Mouse (Mus musculus): ENCODE measurements at regions not wholly inside any gene's neighbourhood (a gene's known extent, or its start where the extent isn't known, plus 50 kb on each side); places are given as distances from the start of the nearest gene placed in this dataset.

GRCm38 (mm10) chr10:98841860-98842259, 72.3 kb upstream of the Atp2b1 start:
- H3K27ac ChIP-seq (replicated peaks), result no peak overlapping the region
- ATAC-seq (ENCODE audit: low FRiP score, low TSS enrichment) (no peak), DNase-seq (ENCODE audit: low spot score) (no peak)
- no peaks in the 10 kb centered on the region for H3K4me1 ChIP-seq (replicated peaks; ENCODE audit: control insufficient read depth, insufficient read depth)
- H3K9ac ChIP-seq (ENCODE audit: low read length), result no peak overlapping the region
- H3K27me3 ChIP-seq (ENCODE audit: control insufficient read depth, insufficient read depth, low read length), result no peaks in the 10 kb centered on the region
- no peak overlapping the region for H3K4me3 ChIP-seq (ENCODE audit: low read depth, low read length)
- no peak overlapping the region for H3K4me2 ChIP-seq (replicated peaks; ENCODE audit: low read depth)
- no peaks in the 10 kb centered on the region for H3K36me3 ChIP-seq (ENCODE audit: control insufficient read depth, insufficient read depth, low read length)
- TF ChIP-seq EP300 (optimal IDR thresholded peaks at IDR 0.05) (no peak), CTCF (IDR thresholded peaks at IDR 0.05; ENCODE audit: low read depth) (no peak)
- 82% methylated on average over 3 of the region's 3 CpGs for WGBS
- no peaks in the 10 kb centered on the region for H3K9me3 ChIP-seq (ENCODE audit: control insufficient read depth, low read length)

GRCm38 (mm10) chr10:98842721-98843120, 71.5 kb upstream of the Atp2b1 start:
- Histone ChIP-seq H3K9me3 (ENCODE audit: control insufficient read depth, low read length) (no peaks in the 10 kb centered on the region), H3K27me3 (ENCODE audit: control insufficient read depth, insufficient read depth, low read length) (no peaks in the 10 kb centered on the region), H3K4me3 (ENCODE audit: low read depth, low read length) (no peak overlapping the region), H3K36me3 (ENCODE audit: control insufficient read depth, insufficient read depth, low read length) (no peaks in the 10 kb centered on the region), H3K27ac (replicated peaks) (no peak overlapping the region), H3K4me1 (replicated peaks; ENCODE audit: control insufficient read depth, insufficient read depth) (no peaks in the 10 kb centered on the region), H3K9ac (ENCODE audit: low read length) (no peak overlapping the region), H3K4me2 (replicated peaks; ENCODE audit: low read depth) (no peak overlapping the region)
- DNase-seq (ENCODE audit: low spot score) (no peak), ATAC-seq (ENCODE audit: low FRiP score, low TSS enrichment) (no peak)
- WGBS, result 90% methylated on average over 1 of the region's 1 CpGs
- TF ChIP-seq CTCF (IDR thresholded peaks at IDR 0.05; ENCODE audit: low read depth), result no peak
- no peak for TF ChIP-seq EP300 (optimal IDR thresholded peaks at IDR 0.05)

DNA sequence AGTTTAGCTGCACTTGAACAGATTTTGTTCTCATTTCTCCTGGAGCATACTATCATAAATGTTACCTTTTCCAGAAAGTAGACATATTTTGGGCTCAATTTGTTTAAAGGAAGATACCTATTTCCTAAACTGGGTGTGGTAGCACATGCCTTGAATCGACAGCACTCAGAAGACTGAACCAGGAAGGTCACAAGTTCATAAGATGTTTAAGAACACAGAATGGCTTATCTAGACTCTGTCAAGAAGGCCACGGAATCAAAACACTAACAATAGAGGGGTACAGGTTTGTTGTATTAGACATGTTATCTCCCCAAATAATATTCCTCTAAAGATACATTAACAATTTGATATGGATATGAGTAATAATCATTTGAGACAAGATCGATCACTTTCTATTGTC, 64.4 kb upstream of the Atp2b1 start:
- TF ChIP-seq CTCF (IDR thresholded peaks at IDR 0.05; ENCODE audit: low read depth) (no peak), EP300 (optimal IDR thresholded peaks at IDR 0.05) (no peak)
- Histone ChIP-seq H3K9me3 (ENCODE audit: control insufficient read depth, low read length) (no peaks in the 10 kb centered on the region), H3K27ac (replicated peaks) (no peak overlapping the region), H3K9ac (ENCODE audit: low read length) (no peak overlapping the region), H3K36me3 (ENCODE audit: control insufficient read depth, insufficient read depth, low read length) (no peaks in the 10 kb centered on the region), H3K4me3 (ENCODE audit: low read depth, low read length) (no peak overlapping the region), H3K27me3 (ENCODE audit: control insufficient read depth, insufficient read depth, low read length) (no peaks in the 10 kb centered on the region), H3K4me2 (replicated peaks; ENCODE audit: low read depth) (no peak overlapping the region), H3K4me1 (replicated peaks; ENCODE audit: control insufficient read depth, insufficient read depth) (no peaks in the 10 kb centered on the region)
- DNase-seq (ENCODE audit: low spot score), result no peak
- ATAC-seq (ENCODE audit: low FRiP score, low TSS enrichment), result no peak
- 63% methylated on average over 3 of the region's 3 CpGs for WGBS

DNA sequence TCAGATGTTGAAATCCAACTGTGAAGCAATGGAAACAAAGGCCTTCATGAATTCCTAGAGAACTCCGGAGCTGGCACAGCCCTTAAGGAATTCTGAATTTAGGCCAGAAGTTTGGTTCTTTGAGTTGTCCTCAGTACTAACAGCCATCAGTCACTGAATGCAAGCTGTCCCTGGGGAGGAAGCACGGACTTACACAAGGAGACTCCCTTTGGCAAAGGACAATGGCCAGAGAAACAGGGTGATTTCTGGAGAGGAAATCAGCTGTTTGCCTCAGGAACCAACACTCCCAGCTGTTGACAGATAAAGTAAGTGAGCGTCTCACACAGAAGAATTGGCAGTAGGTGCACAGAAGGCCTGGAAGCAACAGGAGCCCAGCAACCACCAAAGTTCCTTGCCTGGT, 56.8 kb upstream of the Atp2b1 start:
- 48% methylated on average over 3 of the region's 3 CpGs for WGBS
- Histone ChIP-seq H3K27me3 (ENCODE audit: control insufficient read depth, insufficient read depth, low read length) (no peaks in the 10 kb centered on the region), H3K27ac (replicated peaks) (no peak overlapping the region), H3K9ac (ENCODE audit: low read length) (no peak overlapping the region), H3K4me1 (replicated peaks; ENCODE audit: control insufficient read depth, insufficient read depth) (no peaks in the 10 kb centered on the region), H3K4me2 (replicated peaks; ENCODE audit: low read depth) (no peak overlapping the region), H3K36me3 (ENCODE audit: control insufficient read depth, insufficient read depth, low read length) (no peaks in the 10 kb centered on the region), H3K9me3 (ENCODE audit: control insufficient read depth, low read length) (no peaks in the 10 kb centered on the region), H3K4me3 (ENCODE audit: low read depth, low read length) (no peak overlapping the region)
- DNase-seq (ENCODE audit: low spot score) (no peak), ATAC-seq (ENCODE audit: low FRiP score, low TSS enrichment) (no peak)
- no peak for TF ChIP-seq EP300 (optimal IDR thresholded peaks at IDR 0.05)
- TF ChIP-seq CTCF (IDR thresholded peaks at IDR 0.05; ENCODE audit: low read depth), result no peak

DNA sequence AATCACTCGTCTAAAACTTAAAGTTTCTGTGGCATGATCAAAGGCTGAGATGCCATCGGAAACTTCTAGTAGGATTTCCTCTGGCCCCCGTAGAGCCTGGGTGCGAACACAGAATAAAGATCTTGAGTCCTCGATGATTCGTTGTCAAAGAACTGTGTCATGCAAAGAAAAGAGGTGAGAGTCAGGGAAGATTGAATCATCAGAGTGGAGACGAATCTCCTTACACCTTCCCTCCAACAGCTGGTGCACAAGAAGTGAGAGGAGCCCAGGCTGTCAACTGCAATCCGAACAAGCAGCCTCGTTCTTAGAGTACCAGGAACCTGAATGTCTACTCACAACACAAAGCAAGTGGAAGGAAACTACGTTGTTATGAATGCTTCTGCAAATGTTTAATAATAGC, 52.7 kb upstream of the Atp2b1 start:
- Histone ChIP-seq H3K9ac (ENCODE audit: low read length) (no peak overlapping the region), H3K4me1 (replicated peaks; ENCODE audit: control insufficient read depth, insufficient read depth) (no peaks in the 10 kb centered on the region), H3K9me3 (ENCODE audit: control insufficient read depth, low read length) (no peaks in the 10 kb centered on the region), H3K27me3 (ENCODE audit: control insufficient read depth, insufficient read depth, low read length) (no peaks in the 10 kb centered on the region), H3K4me2 (replicated peaks; ENCODE audit: low read depth) (no peak overlapping the region), H3K4me3 (ENCODE audit: low read depth, low read length) (no peak overlapping the region), H3K36me3 (ENCODE audit: control insufficient read depth, insufficient read depth, low read length) (no peaks in the 10 kb centered on the region), H3K27ac (replicated peaks) (no peak overlapping the region)
- DNase-seq (ENCODE audit: low spot score), result no peak
- 78% methylated on average over 10 of the region's 10 CpGs for WGBS
- TF ChIP-seq CTCF (IDR thresholded peaks at IDR 0.05; ENCODE audit: low read depth), result no peak
- TF ChIP-seq EP300 (optimal IDR thresholded peaks at IDR 0.05), result no peak
- no peak for ATAC-seq (ENCODE audit: low FRiP score, low TSS enrichment)

GRCm38 (mm10) chr10:98862712-98863111, 51.5 kb upstream of the Atp2b1 start:
- H3K27ac ChIP-seq (replicated peaks), result no peak overlapping the region
- H3K36me3 ChIP-seq (ENCODE audit: control insufficient read depth, insufficient read depth, low read length), result no peaks in the 10 kb centered on the region
- WGBS, result 68% methylated on average over 4 of the region's 4 CpGs
- H3K4me1 ChIP-seq (replicated peaks; ENCODE audit: control insufficient read depth, insufficient read depth), result no peaks in the 10 kb centered on the region
- ATAC-seq (ENCODE audit: low FRiP score, low TSS enrichment) (no peak), DNase-seq (ENCODE audit: low spot score) (no peak)
- H3K9ac ChIP-seq (ENCODE audit: low read length), result no peak overlapping the region
- TF ChIP-seq CTCF (IDR thresholded peaks at IDR 0.05; ENCODE audit: low read depth) (no peak), EP300 (optimal IDR thresholded peaks at IDR 0.05) (no peak)
- no peaks in the 10 kb centered on the region for H3K9me3 ChIP-seq (ENCODE audit: control insufficient read depth, low read length)
- H3K4me3 ChIP-seq (ENCODE audit: low read depth, low read length), result no peak overlapping the region
- no peaks in the 10 kb centered on the region for H3K27me3 ChIP-seq (ENCODE audit: control insufficient read depth, insufficient read depth, low read length)
- H3K4me2 ChIP-seq (replicated peaks; ENCODE audit: low read depth), result no peak overlapping the region
